Mouse (Mus musculus): ENCODE measurements around the gene Hmgcll1. TPM values are rescaled to one million over a fixed set of nuclear protein-coding genes. Genes with fewer than 3 reads are reported as not detected.

Gene Hmgcll1
- 2.9 and 3.9 TPM in 2 replicates for polyA plus RNA-seq (2014; fragmentation: Nextera tagmentation; extraction: Ambion mirVana)

- 8% methylated on average over 30 of the region's 40 CpGs for WGBS
These were observed at the start of gene Hmgcll1 for GRCm38 (mm10) chr9:76014631-76015531. TSS of gene Hmgcll1 (plus strand) at chr9:76014855.

DNA sequence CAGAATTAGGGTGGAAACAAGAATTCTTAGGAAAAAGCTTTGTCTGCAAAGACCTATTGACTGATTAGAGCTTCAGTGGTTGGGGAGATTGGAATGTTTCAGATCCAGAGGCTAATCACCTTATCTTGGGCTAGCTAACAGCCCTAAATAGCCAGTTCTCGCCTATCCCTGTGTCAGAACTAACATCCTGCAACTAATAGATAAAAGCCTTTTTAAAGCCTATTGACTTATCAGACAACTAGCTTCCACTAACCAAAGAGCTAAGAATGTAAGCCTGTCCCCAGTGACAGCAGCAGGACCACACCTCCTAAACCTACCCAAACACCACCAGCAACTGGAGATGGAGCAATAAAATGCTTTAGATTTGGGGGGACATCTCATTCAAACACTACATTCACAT, 34.6 kb upstream of the Hmgcll1 start:
- WGBS: 64% methylated on average over 1 of the region's 1 CpGs
- no peak for ATAC-seq (ENCODE audit: low read depth)
- H3K36me3 ChIP-seq (ENCODE audit: control insufficient read depth, insufficient read depth, low read length): no peaks in the 10 kb centered on the region
- no peaks in the 10 kb centered on the region for H3K27me3 ChIP-seq (replicated peaks; ENCODE audit: control insufficient read depth, insufficient read depth, low read length)
- H3K4me2 ChIP-seq (ENCODE audit: low read depth, low read length): no peak overlapping the region
- no peak overlapping the region for H3K27ac ChIP-seq (replicated peaks; ENCODE audit: low read depth, low read length)
- DNase-seq (ENCODE audit: low spot score): no peak
- H3K9ac ChIP-seq (ENCODE audit: low read depth, low read length): no peak overlapping the region
- H3K4me3 ChIP-seq (ENCODE audit: low read depth, low read length): no peak overlapping the region
- H3K9me3 ChIP-seq (ENCODE audit: control insufficient read depth, low read length): no peaks in the 10 kb centered on the region
- no peaks in the 10 kb centered on the region for H3K4me1 ChIP-seq (ENCODE audit: control insufficient read depth, insufficient read depth, low read length)

More at GRCm38 (mm10) chr9:76014631-76015531, at the start of gene Hmgcll1:
- Histone ChIP-seq H3K4me1 (ENCODE audit: control insufficient read depth, insufficient read depth, low read length) (no peaks in the 10 kb centered on the region), H3K4me3 (ENCODE audit: low read depth, low read length) (peak within 1 kb of the TSS; percentile 54), H3K27ac (replicated peaks; ENCODE audit: low read depth, low read length) (peak within 1 kb of the TSS; percentile 30; the same call in 1 of the 2 replicates), H3K36me3 (ENCODE audit: control insufficient read depth, insufficient read depth, low read length) (no peaks in the 10 kb centered on the region), H3K9ac (ENCODE audit: low read depth, low read length) (peak within 1 kb of the TSS; percentile 74), H3K9me3 (ENCODE audit: control insufficient read depth, low read length) (no peaks in the 10 kb centered on the region), H3K4me2 (ENCODE audit: low read depth, low read length) (peak within 1 kb of the TSS; percentile 92), H3K27me3 (replicated peaks; ENCODE audit: control insufficient read depth, insufficient read depth, low read length) (no peaks in the 10 kb centered on the region)
- DNase-seq (ENCODE audit: low spot score): peak; percentile 62
- ATAC-seq (ENCODE audit: low read depth): peak; percentile 89

DNA sequence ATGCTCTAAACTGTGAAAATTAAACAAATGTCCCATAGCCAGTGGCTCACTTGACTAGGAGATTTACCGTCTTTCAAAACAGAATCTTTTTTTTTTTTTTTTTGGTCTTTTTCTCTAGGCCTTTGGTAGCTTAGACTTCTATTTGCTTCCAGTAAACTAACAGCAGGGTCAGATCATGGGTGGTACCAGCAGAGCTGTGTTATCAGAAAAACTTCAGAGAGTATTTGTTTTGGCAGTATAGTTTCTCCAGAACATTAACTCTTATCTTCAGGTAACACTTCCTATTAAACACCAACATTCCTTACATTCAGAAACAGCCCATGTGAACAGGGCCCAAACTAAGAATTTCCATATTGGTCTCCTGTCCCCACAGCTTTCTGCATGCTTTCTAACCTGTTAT, 33.5 kb upstream of the Hmgcll1 start:
- no peaks in the 10 kb centered on the region for H3K4me1 ChIP-seq (ENCODE audit: control insufficient read depth, insufficient read depth, low read length)
- no peaks in the 10 kb centered on the region for H3K36me3 ChIP-seq (ENCODE audit: control insufficient read depth, insufficient read depth, low read length)
- H3K27me3 ChIP-seq (replicated peaks; ENCODE audit: control insufficient read depth, insufficient read depth, low read length): no peaks in the 10 kb centered on the region
- H3K9ac ChIP-seq (ENCODE audit: low read depth, low read length): no peak overlapping the region
- H3K27ac ChIP-seq (replicated peaks; ENCODE audit: low read depth, low read length): no peak overlapping the region
- no peak overlapping the region for H3K4me2 ChIP-seq (ENCODE audit: low read depth, low read length)
- WGBS: 89% methylated on average over 1 of the region's 1 CpGs
- DNase-seq (ENCODE audit: low spot score) (no peak), ATAC-seq (ENCODE audit: low read depth) (no peak)
- no peak overlapping the region for H3K4me3 ChIP-seq (ENCODE audit: low read depth, low read length)
- no peaks in the 10 kb centered on the region for H3K9me3 ChIP-seq (ENCODE audit: control insufficient read depth, low read length)

DNA sequence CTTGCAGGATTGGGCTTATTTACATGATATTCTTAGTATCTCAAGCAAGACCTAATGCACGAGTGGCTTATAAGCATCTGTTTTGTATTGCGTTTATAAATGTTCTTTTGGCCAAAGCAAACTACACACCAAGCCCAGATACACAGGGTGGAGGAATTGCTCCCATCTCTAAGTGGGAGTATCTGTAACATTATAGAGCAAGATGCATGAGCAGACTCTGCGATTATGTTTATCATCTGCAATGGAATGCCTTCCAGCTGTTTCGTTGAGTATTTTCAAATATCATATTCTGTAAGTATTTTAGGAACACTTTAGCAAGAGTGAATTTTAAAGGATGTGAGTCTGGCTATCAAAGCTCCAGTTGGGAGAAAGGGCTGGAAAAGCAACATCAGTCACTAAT, 25.2 kb upstream of the Hmgcll1 start:
- H3K27ac ChIP-seq (replicated peaks; ENCODE audit: low read depth, low read length): no peak overlapping the region
- H3K9ac ChIP-seq (ENCODE audit: low read depth, low read length): no peak overlapping the region
- H3K36me3 ChIP-seq (ENCODE audit: control insufficient read depth, insufficient read depth, low read length): no peaks in the 10 kb centered on the region
- no peak for ATAC-seq (ENCODE audit: low read depth)
- 71% methylated on average over 4 of the region's 4 CpGs for WGBS
- no peak overlapping the region for H3K4me3 ChIP-seq (ENCODE audit: low read depth, low read length)
- no peaks in the 10 kb centered on the region for H3K4me1 ChIP-seq (ENCODE audit: control insufficient read depth, insufficient read depth, low read length)
- no peaks in the 10 kb centered on the region for H3K9me3 ChIP-seq (ENCODE audit: control insufficient read depth, low read length)
- DNase-seq (ENCODE audit: low spot score): peak; percentile 43
- no peak overlapping the region for H3K4me2 ChIP-seq (ENCODE audit: low read depth, low read length)
- H3K27me3 ChIP-seq (replicated peaks; ENCODE audit: control insufficient read depth, insufficient read depth, low read length): no peaks in the 10 kb centered on the region

GRCm38 (mm10) chr9:75998791-75999350, 15.8 kb upstream of the Hmgcll1 start:
- WGBS: 42% methylated on average over 2 of the region's 2 CpGs
- H3K9ac ChIP-seq (ENCODE audit: low read depth, low read length): no peak overlapping the region
- ATAC-seq (ENCODE audit: low read depth): no peak

GRCm38 (mm10) chr9:76000876-76001858, 13.5 kb upstream of the Hmgcll1 start:
- ATAC-seq (ENCODE audit: low read depth) (no peak), DNase-seq (ENCODE audit: low spot score) (peak; percentile 57)
- WGBS: 53% methylated on average over 10 of the region's 10 CpGs
- Histone ChIP-seq H3K9ac (ENCODE audit: low read depth, low read length) (no peak overlapping the region), H3K36me3 (ENCODE audit: control insufficient read depth, insufficient read depth, low read length) (no peaks in the 10 kb centered on the region), H3K4me2 (ENCODE audit: low read depth, low read length) (no peak overlapping the region), H3K27ac (replicated peaks; ENCODE audit: low read depth, low read length) (no peak overlapping the region), H3K27me3 (replicated peaks; ENCODE audit: control insufficient read depth, insufficient read depth, low read length) (no peaks in the 10 kb centered on the region), H3K4me1 (ENCODE audit: control insufficient read depth, insufficient read depth, low read length) (peaks cover 15% of the 10 kb centered on the region; the same call in 1 of the 2 replicates), H3K4me3 (ENCODE audit: low read depth, low read length) (no peak overlapping the region), H3K9me3 (ENCODE audit: control insufficient read depth, low read length) (no peaks in the 10 kb centered on the region)

More at GRCm38 (mm10) chr9:75998791-75999350, 15.8 kb upstream of the Hmgcll1 start:
- Histone ChIP-seq H3K4me1 (ENCODE audit: control insufficient read depth, insufficient read depth, low read length) (peaks cover 15% of the 10 kb centered on the region; the same call in 1 of the 2 replicates), H3K4me2 (ENCODE audit: low read depth, low read length) (no peak overlapping the region), H3K9me3 (ENCODE audit: control insufficient read depth, low read length) (no peaks in the 10 kb centered on the region), H3K27ac (replicated peaks; ENCODE audit: low read depth, low read length) (no peak overlapping the region), H3K4me3 (ENCODE audit: low read depth, low read length) (no peak overlapping the region), H3K27me3 (replicated peaks; ENCODE audit: control insufficient read depth, insufficient read depth, low read length) (no peaks in the 10 kb centered on the region), H3K36me3 (ENCODE audit: control insufficient read depth, insufficient read depth, low read length) (no peaks in the 10 kb centered on the region)
- peak; percentile 85 for DNase-seq (ENCODE audit: low spot score)

DNA sequence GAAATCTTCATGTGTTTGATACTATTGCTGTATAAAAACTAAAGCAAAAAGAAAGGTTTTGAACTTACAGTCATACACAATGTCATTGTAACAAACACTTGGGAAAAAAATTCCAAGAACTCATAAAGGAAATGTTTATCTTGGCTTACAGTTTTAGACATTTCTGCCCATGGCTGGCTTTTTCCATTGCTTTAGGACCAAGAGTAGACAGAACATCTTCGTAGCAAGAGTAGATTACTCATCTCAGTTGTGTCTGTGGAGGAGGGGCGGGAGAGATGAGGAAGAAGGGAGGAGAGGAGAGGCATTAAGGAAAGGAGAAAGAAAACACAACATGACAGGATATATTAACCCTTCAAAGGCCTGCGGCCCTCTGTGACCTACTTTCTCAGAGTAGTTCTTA, 11.6 kb upstream of the Hmgcll1 start:
- Histone ChIP-seq H3K4me3 (ENCODE audit: low read depth, low read length) (no peak overlapping the region), H3K9ac (ENCODE audit: low read depth, low read length) (no peak overlapping the region), H3K27ac (replicated peaks; ENCODE audit: low read depth, low read length) (no peak overlapping the region), H3K4me1 (ENCODE audit: control insufficient read depth, insufficient read depth, low read length) (peaks cover 20% of the 10 kb centered on the region; the same call in 1 of the 2 replicates), H3K4me2 (ENCODE audit: low read depth, low read length) (no peak overlapping the region), H3K9me3 (ENCODE audit: control insufficient read depth, low read length) (no peaks in the 10 kb centered on the region), H3K27me3 (replicated peaks; ENCODE audit: control insufficient read depth, insufficient read depth, low read length) (no peaks in the 10 kb centered on the region), H3K36me3 (ENCODE audit: control insufficient read depth, insufficient read depth, low read length) (no peaks in the 10 kb centered on the region)
- DNase-seq (ENCODE audit: low spot score) (no peak), ATAC-seq (ENCODE audit: low read depth) (no peak)
- 67% methylated on average over 3 of the region's 3 CpGs for WGBS

DNA sequence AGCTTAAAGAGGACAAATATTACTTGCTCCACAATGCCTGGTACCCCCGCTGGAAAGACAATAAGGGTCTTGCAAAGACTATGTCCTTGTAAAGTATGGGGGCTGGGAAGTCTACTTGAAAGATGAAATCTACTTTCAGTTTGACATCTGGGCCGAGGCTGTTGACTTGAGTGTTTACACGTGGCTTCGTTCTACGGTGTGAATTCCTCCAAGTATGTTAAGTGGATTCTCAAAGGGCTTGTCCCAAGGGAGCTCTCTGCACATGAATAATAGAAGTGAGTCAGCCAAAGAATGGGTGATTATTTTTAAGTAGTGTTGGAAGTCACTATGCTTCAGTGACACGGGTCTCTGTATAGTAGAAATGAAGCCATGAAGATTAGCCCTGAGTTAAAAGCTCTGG, 11.0 kb upstream of the Hmgcll1 start:
- Histone ChIP-seq H3K9ac (ENCODE audit: low read depth, low read length) (no peak overlapping the region), H3K4me3 (ENCODE audit: low read depth, low read length) (no peak overlapping the region), H3K4me1 (ENCODE audit: control insufficient read depth, insufficient read depth, low read length) (peaks cover 20% of the 10 kb centered on the region; the same call in 1 of the 2 replicates), H3K9me3 (ENCODE audit: control insufficient read depth, low read length) (no peaks in the 10 kb centered on the region), H3K4me2 (ENCODE audit: low read depth, low read length) (no peak overlapping the region), H3K27ac (replicated peaks; ENCODE audit: low read depth, low read length) (no peak overlapping the region), H3K27me3 (replicated peaks; ENCODE audit: control insufficient read depth, insufficient read depth, low read length) (no peaks in the 10 kb centered on the region), H3K36me3 (ENCODE audit: control insufficient read depth, insufficient read depth, low read length) (no peaks in the 10 kb centered on the region)
- DNase-seq (ENCODE audit: low spot score): peak; percentile 75
- WGBS: 60% methylated on average over 6 of the region's 6 CpGs
- ATAC-seq (ENCODE audit: low read depth): no peak

Measured in embryonic facial prominence, embryonic 14.5 days (tissue).